Mouse (Mus musculus) CH12.LX (cell line): Measurements from ENCODE around the gene Aip.

Experiments used
- CTCF ChIP-seq, 2 experiments: IDR thresholded peaks in 1 of 2; conservative IDR thresholded peaks in 1 of 2; 2 replicates each; pipeline ENCODE4 v1.5.1; 2011 to 2012; ENCODE audit warnings: low read depth in 2 of 2, low read length in 2 of 2, improper control_type of control experiment in 1 of 2, inconsistent platforms in 1 of 2, mild to moderate bottlenecking in 1 of 2, moderate library complexity in 1 of 2
- EP300 ChIP-seq: IDR thresholded peaks from 2 replicates; pipeline ENCODE4 v1.6.1; 2011; ENCODE audit warnings: low read length, improper control_type of control experiment
- GABPA ChIP-seq: IDR thresholded peaks from 2 replicates; pipeline ENCODE4 v1.6.1; 2012; ENCODE audit warnings: low read depth, low read length, improper control_type of control experiment, inconsistent platforms; ENCODE audit not compliant: insufficient replicate concordance
- HCFC1 ChIP-seq: IDR thresholded peaks from 2 replicates; pipeline ENCODE4 v1.6.1; 2012; ENCODE audit warnings: low read depth, mild to moderate bottlenecking, inconsistent platforms, low read length, improper control_type of control experiment
- JUND ChIP-seq: conservative IDR thresholded peaks from 2 replicates; pipeline ENCODE4 v1.6.1; 2011; ENCODE audit warnings: low read depth, low read length, improper control_type of control experiment
- MXI1 ChIP-seq: IDR thresholded peaks from 2 replicates; pipeline ENCODE4 v1.6.1; 2011; ENCODE audit warnings: mild to moderate bottlenecking, low read depth, low read length, improper control_type of control experiment
- MYC ChIP-seq: IDR thresholded peaks from 2 replicates; pipeline ENCODE4 v1.6.1; 2011; ENCODE audit warnings: low read depth, mild to moderate bottlenecking, improper control_type of control experiment, low read length
- NRF1 ChIP-seq: IDR thresholded peaks from 2 replicates; pipeline ENCODE4 v1.6.1; 2014; ENCODE audit warnings: low read depth, mild to moderate bottlenecking, inconsistent platforms, low read length, improper control_type of control experiment, moderate library complexity
- POLR2AphosphoS2 ChIP-seq: IDR thresholded peaks from 2 replicates; pipeline ENCODE4 v1.6.1; 2011; ENCODE audit warnings: low read depth, low read length, improper control_type of control experiment
- UBTF ChIP-seq: IDR thresholded peaks from 2 replicates; pipeline ENCODE4 v1.6.1; 2012; ENCODE audit warnings: low read depth, mild to moderate bottlenecking, inconsistent platforms, low read length, improper control_type of control experiment, moderate library complexity
- USF2 ChIP-seq: conservative IDR thresholded peaks from 2 replicates; pipeline ENCODE4 v1.6.1; 2011; ENCODE audit warnings: low read depth, low read length, improper control_type of control experiment

- TF ChIP-seq CTCF (conservative IDR thresholded peaks at IDR 0.05 in 1 of 2, IDR thresholded peaks at IDR 0.05 in 1 of 2; ENCODE audit: low read depth in 2 of 2, low read length in 2 of 2), result no peak
- no peak for TF ChIP-seq NRF1
- no peak for TF ChIP-seq MXI1
- TF ChIP-seq EP300, result no peak
- no peak for TF ChIP-seq USF2
- TF ChIP-seq POLR2AphosphoS2, result no peak
- no peak for TF ChIP-seq JUND
- TF ChIP-seq HCFC1, result no peak
- no peak for TF ChIP-seq UBTF
- TF ChIP-seq GABPA, result no peak
- TF ChIP-seq MYC, result no peak
Measured at GRCm38 (mm10) chr19:4103294-4103693, 22.4 kb downstream of the Aip start.
